Mouse (Mus musculus): Measurements from ENCODE around the gene Ap1ar.

DNA sequence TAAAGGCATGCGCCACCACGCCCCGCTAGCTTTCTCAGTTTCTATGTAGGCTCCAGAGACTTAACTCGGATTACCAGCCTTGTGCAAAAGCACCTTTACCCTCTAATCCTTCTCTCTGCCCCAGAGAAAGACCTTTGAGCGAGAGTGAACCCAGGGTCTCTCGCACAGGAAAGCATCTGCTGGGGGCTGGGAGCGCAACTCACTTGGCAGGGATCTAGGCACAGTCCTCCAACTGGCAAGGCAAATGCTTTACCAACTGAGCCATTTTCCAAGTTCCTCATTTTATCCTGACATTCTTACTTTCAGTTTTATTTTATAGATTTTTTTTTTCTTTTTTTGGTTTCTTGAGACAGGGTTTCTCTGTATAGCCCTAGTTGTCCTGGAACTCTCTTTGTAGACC, 44.3 kb downstream of the Ap1ar start:
- no peak for TF ChIP-seq CTCF (IDR thresholded peaks at IDR 0.05; ENCODE audit: insufficient read depth, low read length)
- no peak for TF ChIP-seq POLR2A (IDR thresholded peaks at IDR 0.05; ENCODE audit: borderline replicate concordance, extremely low read depth, low read depth, low read length)
